Mouse (Mus musculus) mesoderm, embryonic 11.5 days (tissue): ENCODE measurements around the gene Lrrfip2.
A peak's percentile ranks its signal among the peaks of the same experiment; 100 is the strongest.

ENCODE experiments used
- DNase-seq: peaks from one replicate; pipeline ENCODE4 v3.0.0-alpha.2; 2012; ENCODE audit warnings: low read depth, low spot score

The Lrrfip2 gene

GRCm38 (mm10) chr9:111220551-111221080, 103.2 kb downstream of the Lrrfip2 start:
- DNase-seq, result no peak

DNA sequence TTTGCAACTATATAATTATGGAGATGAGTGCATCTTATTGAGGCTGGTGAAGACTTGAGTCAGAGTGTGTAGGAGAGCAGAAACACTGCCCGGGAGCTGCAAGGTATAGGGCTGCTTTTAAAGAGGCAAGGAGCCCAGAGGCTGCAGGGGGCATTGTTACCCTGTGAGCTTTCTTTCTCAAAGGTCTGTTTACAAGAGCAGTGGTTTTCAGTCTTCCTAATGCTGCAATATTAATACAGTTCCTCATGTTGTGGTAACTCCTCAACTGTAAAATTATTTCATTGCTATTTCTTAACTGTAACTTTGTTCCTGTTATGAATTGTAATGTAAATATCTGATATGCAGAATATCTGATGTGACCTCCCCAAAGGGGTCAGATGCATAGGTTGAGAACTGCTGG, 104.2 kb downstream of the Lrrfip2 start:
- no peak for DNase-seq

DNA sequence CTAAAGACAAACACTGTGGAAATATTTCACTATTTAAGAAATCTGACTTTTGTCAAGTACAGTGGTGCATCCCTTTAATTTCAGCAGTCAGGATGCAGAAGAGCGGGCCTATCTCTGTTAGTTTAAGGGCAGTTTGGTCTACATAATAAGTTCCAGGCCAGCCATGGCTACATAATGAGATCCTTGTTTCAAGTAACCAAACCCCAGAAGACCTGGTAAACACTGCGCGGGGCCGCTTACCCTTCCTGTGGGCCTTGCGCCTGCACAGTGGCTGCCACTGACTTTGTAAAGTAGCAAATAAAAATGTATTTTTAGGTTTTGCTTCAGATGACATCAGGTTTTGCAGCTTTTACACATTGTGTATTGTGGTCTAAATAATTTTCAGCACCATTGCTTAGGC, 106.0 kb downstream of the Lrrfip2 start:
- no peak for DNase-seq

DNA sequence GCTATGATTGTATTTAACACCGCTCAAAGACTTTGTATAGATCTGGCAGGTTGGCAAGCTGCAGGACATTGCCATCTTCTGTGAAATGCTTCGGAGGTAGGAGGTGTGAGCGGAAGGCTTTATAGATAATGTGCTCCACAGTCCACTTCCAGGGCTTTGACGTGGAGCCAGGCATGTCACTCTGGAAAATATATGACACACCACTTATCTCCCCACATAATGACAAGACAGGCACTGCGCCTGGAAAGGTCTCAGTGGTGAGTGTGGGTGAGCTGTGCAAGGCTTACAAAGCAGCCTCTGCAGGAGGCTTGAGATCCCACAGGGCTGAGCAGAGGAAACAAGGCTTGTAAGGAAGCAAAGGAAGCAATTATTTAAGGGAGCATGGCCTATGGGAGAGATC, 111.1 kb downstream of the Lrrfip2 start:
- DNase-seq, result no peak

DNA sequence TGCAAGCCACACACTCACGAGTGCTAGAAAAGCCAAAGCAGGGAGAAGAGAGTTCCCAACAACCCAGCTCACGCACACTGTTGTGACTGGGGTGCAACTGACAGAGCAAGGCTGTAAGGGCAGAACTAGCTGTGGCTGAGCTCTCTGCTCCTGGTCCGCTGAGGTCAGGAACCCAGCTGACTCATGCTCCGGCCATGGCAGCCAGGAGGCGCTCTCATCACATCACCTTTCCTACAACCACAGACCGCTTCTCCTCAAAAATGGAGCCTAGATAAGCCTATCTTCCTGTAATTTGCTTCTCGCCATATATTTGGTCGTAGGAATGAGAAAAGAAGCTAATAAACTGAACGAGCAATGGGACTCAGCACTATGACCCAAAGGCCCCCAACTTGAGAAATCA, 117.3 kb downstream of the Lrrfip2 start:
- no peak for DNase-seq

DNA sequence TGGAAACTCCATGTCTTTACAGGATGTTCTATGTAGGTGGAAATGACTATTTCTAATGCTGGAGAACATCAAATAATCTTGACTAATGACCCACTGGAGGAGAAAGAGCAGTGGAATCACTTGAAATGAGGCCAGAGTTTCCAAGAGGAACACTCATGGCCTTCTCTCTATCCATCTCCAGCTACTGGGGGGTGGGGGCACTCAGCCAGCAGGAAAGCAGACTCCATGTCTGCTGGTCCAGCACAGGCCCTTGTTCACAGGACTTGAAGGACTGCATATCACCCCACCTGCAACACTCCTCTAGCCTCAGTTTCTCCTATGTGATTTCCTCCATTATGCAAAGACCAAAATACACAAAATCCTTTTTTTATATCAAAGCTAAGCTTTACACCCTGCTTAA, 120.3 kb downstream of the Lrrfip2 start:
- no peak for DNase-seq

DNA sequence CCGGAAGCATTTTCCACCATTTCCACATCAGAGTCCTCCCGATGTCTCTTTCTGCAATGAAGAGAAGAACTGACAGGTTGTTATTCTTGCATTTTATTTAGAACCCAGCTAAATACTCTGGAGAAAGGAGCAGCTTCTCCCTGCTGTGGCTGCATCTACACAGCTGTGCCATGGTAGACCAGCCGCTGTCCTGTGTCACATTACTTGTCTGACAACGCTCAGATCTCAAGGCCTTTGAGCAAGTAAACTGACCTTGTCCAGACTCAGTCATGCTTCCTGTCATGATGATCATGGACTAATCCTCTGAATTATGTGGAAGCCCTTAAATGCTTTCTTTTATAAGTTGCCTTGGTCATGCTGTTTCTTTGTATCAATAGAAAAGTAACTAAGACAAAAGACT, 122.4 kb downstream of the Lrrfip2 start:
- DNase-seq, result no peak

GRCm38 (mm10) chr9:111243384-111243783, 126.0 kb downstream of the Lrrfip2 start:
- no peak for DNase-seq

- DNase-seq, result no peak
Measured at GRCm38 (mm10) chr9:111245546-111245945, 128.2 kb downstream of the Lrrfip2 start.

DNA sequence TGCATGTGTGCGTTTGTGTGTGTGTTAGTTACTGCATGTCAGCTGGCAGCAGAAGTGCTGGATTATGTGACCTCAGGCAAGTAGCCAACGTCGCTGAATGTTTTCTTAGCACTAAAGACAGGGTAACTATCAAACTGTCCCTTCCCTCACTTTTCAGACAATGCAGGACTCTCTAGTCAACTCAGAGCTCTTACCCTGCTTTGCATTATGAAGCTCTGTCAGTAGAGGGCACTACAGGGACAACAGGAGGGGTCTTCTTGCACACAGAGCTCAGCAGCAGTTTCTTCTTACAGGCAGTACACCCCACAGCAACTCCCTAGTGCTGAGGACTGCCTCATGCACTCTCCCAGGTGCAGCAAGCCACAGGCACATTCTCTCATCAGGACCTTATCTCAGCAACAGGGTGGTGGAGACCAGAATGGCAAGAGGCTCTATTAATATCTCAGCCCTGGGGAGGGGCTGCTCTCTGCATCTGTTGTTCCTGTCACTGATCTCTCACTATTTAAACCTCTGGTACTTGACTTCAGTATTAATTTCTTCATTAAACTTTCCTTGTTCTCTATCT, 130.4 kb downstream of the Lrrfip2 start:
- DNase-seq, result peak; percentile 23

DNA sequence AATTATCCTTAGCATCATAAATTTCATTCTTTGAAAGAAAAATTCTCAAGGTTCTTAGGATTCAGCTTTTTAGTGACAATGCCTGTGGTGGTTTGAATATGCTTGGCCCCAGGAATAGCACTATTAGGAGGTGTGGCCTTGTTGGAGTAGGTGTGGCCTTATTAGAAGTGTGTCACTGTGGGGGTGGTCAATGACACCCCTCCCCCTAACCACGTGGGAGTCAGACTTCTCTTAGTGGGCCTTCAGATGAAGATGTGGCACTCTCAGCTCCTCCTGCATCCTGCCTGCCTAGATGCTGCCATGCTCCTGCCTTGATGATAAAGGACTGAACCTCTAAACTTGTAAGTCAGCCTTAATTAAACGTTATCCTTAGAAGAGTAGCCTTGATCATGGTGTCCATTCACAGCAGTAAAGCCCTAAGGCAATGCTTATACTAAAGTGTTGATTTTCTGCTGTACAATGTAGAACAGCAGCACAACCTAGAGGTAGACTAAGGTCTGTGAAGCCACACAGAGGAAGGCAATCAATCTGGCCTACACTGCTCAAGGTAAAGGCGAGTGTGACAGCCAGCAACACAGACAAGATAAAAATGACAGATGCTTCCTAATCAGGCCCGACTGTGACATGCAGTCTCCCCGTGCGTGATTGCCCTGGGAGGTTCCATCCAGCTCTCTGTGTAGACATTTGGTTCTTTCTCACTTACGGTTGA, 134.9 kb downstream of the Lrrfip2 start:
- DNase-seq, result no peak

DNA sequence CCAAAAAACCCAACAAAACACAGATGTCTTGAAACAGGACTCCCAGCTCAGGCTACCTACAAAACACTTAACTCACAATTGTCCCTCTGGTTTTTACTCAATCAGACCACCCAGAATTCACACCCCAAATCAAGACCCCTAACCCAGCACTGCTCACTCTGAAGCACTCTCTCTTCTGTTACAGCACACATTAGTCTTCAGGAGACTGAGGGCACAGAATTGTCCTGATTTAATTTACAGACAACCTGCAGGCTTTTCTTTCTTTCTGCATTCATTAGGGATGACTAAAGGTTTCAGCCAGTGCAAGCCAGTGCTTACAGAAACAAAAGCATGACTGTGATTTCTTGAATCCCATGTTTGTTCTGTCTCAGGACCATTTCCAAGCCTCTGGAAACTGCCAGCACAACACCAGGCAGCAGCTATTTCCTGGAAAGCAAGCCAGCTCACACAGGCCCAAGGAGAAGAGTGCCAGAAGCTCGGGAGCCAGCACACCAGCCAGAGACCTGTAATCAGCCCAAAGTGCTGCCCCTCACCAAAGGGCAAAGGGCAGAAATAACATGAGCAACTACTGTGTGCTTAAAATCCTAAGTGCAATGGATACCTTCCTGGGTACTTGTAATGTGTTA, 143.1 kb downstream of the Lrrfip2 start:
- DNase-seq, result no peak

GRCm38 (mm10) chr9:111261356-111261755, 144.0 kb downstream of the Lrrfip2 start:
- DNase-seq, result no peak

DNA sequence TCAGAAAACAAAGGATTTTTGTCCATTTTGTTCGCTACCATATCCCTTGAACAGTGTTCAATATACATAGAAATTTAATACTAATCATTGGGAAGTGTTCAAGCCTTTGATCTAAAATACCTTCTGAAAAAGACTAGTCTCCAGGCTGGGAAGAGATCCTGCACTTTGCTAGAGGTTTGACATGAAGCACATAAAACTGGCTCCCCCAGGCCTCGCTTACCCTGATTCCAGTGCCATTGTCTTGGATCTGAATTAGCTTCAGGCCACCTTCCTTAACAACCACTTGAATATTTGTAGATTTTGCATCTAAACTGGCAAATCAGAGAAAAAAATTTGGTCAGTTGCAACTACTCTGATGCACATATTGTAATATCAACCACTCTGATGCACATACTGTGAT, 150.6 kb downstream of the Lrrfip2 start:
- DNase-seq, result no peak

GRCm38 (mm10) chr9:111270606-111271005, 153.2 kb downstream of the Lrrfip2 start:
- DNase-seq, result no peak

- DNase-seq, result no peak
Measured at GRCm38 (mm10) chr9:111271056-111271433, 153.7 kb downstream of the Lrrfip2 start.

- peak; percentile 100 for DNase-seq
Measured at GRCm38 (mm10) chr9:111271434-111272160, 154.2 kb downstream of the Lrrfip2 start, which contains the start of the genes Mlh1 and Epm2aip1. TSS of gene Mlh1 (minus strand) at chr9:111271791. TSS of gene Epm2aip1 (plus strand) at chr9:111271929.

GRCm38 (mm10) chr9:111272356-111272755, 155.0 kb downstream of the Lrrfip2 start:
- peak; percentile 20 for DNase-seq

DNA sequence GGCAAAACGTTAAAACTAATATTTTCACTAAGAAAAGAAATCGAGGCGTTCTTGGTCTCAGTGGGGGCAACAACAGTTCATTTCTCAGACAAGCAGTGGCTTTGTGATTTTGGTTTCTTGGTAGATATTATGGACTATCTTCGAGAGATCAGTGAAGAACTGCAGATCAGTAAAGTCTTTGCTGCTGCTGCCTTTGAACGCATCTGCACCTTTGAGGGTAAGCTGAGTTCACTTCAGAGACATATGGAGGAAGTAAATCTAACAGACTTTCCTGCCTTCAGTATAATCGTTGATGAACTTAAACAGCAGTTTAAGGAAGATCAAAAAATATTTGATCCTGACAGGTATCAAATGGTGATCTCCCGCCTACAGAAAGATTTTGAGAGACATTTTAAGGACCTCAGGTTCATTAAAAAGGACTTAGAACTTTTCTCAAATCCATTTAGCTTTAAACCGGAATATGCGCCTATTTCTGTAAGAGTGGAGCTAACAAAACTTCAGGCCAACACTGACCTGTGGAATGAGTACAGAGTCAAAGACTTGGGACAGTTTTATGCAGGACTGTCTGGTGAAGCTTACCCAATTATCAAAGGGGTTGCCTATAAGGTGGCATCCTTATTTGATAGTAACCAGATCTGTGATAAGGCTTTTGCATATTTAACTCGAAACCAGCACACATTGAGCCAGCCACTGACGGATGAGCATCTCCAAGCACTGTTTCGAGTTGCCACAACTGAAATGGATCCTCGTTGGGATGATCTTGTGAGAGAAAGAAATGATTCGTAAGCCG, 155.8 kb downstream of the Lrrfip2 start:
- no peak for DNase-seq

DNA sequence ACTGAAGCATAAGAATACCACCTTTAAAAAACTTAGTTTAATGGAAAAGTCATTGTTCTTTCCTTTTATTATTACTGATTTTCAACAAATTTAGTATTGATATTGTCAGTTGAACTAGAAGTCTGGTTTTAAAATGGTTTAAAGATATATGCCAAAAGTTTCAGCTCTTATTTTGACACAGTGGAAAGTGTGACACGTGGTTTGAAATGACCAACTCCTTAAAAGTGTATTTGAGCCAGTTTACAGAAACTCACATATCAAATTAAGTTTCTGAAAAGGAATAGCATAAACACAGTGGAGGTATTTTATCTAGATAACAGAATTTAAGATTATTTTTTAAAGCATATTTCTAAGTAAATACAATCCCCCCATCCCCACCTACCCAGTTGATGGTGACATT, 156.6 kb downstream of the Lrrfip2 start:
- DNase-seq, result no peak

DNA sequence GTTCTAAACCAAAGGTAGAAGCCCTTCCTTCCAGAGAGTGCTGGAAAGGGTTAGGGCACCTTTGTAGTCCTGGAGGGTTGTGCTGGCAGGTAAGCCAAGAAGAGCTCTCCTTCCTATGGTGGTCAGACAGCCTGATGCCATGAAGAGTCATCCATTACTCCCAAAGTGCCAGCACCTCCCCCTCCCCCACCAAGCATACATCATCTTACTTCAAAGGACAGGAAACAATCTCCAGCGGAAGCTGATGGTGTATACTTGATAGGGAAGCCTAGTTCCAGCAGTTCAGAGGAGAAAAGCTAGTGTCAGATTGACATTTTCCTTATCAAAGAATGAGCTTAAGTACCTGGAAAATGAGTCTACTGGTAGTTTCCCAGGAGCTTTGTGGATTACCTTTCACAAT, 157.8 kb downstream of the Lrrfip2 start:
- no peak for DNase-seq
